Mouse (Mus musculus): ENCODE measurements around the gene Ptpn1.

DNA sequence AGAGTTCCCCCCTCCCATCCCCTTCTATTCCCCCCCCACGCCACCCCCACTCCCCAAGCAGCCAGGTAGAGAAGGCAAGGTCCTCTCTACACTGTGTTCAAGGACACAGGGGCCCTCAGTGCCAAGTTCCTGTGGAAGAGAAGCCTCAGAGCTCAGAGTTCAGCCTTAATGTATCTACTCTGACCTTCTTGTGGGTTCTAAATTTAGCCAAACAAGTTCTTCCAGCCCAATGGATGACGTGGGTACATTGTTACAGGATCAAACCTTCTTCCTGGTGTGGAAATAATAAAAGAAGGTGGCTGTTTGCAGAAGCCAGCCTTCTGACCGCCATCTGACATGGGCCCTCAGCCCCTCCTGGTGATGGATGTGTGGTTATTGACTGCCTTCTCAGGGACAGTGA is 94.6 kb downstream of the Ptpn1 start:
- TF ChIP-seq POLR2A (IDR thresholded peaks at IDR 0.05; ENCODE audit: low read depth, low read length) (no peak), CTCF (IDR thresholded peaks at IDR 0.05; ENCODE audit: borderline replicate concordance, insufficient read depth, low read length) (no peak)

Measured in embryonic fibroblast, embryonic 13.5 days (primary cell).